Mouse (Mus musculus): ENCODE measurements around the gene Cish. TPM values are rescaled to one million over a fixed set of nuclear protein-coding genes. Genes with fewer than 3 reads are reported as not detected.
"Not testable (repeated sequence)": the region's sequence is repeated elsewhere in the genome, so short reads cannot be mapped to it uniquely, and the experiment has no call there.

Cish gene
- total RNA-seq, 2 experiments from 2014 or later, result 17.8 to 22.5 TPM

GRCm38 (mm10) chr9:107297658-107298057, 1.8 kb downstream of the Cish start:
- no peak for DNase-seq (ENCODE audit: low spot score in 2 of 2)

GRCm38 (mm10) chr9:107298059-107298780, 2.4 kb downstream of the Cish start:
- no peak for DNase-seq (ENCODE audit: low spot score in 2 of 2)

GRCm38 (mm10) chr9:107298876-107299275, 3.0 kb downstream of the Cish start:
- DNase-seq (ENCODE audit: low spot score in 2 of 2), result no peak

GRCm38 (mm10) chr9:107299783-107300182, 4.0 kb downstream of the Cish start:
- no peak for DNase-seq (ENCODE audit: low spot score in 2 of 2)

- DNase-seq (ENCODE audit: low spot score in 2 of 2), result no peak
Observed at GRCm38 (mm10) chr9:107300224-107300973, 4.6 kb downstream of the Cish start.

GRCm38 (mm10) chr9:107301554-107302331, 5.9 kb downstream of the Cish start:
- DNase-seq (ENCODE audit: low spot score in 2 of 2), result no peak

GRCm38 (mm10) chr9:107302592-107302991, 6.8 kb downstream of the Cish start:
- DNase-seq (ENCODE audit: low spot score in 2 of 2), result no peak

GRCm38 (mm10) chr9:107303121-107303820, 7.4 kb downstream of the Cish start:
- DNase-seq (ENCODE audit: low spot score in 2 of 2), result no peak

GRCm38 (mm10) chr9:107303900-107304299, 8.1 kb downstream of the Cish start:
- no peak for DNase-seq (ENCODE audit: low spot score in 2 of 2)

- DNase-seq (ENCODE audit: low spot score in 2 of 2), result no peak
Observed at GRCm38 (mm10) chr9:107304383-107304782, 8.6 kb downstream of the Cish start.

GRCm38 (mm10) chr9:107305012-107305411, 9.2 kb downstream of the Cish start:
- DNase-seq (ENCODE audit: low spot score in 2 of 2), result no peak

GRCm38 (mm10) chr9:107305601-107306542, 10.0 kb downstream of the Cish start:
- no peak for DNase-seq (ENCODE audit: low spot score in 2 of 2)

GRCm38 (mm10) chr9:107306673-107307072, 10.8 kb downstream of the Cish start:
- DNase-seq (ENCODE audit: low spot score in 2 of 2), result not testable (repeated sequence)

- no peak for DNase-seq (ENCODE audit: low spot score in 2 of 2)
Observed at GRCm38 (mm10) chr9:107307099-107307872, 11.5 kb downstream of the Cish start.

GRCm38 (mm10) chr9:107307886-107308285, 12.1 kb downstream of the Cish start:
- no peak for DNase-seq (ENCODE audit: low spot score in 2 of 2)

- no peak for DNase-seq (ENCODE audit: low spot score in 2 of 2)
Observed at GRCm38 (mm10) chr9:107308346-107309000, 12.6 kb downstream of the Cish start.

GRCm38 (mm10) chr9:107309171-107309570, 13.3 kb downstream of the Cish start:
- DNase-seq (ENCODE audit: low spot score in 2 of 2), result no peak

- no peak for DNase-seq (ENCODE audit: low spot score in 2 of 2)
Observed at GRCm38 (mm10) chr9:107309600-107309999, 13.8 kb downstream of the Cish start.
